Mouse (Mus musculus): ENCODE measurements around the gene Pik3r6. TPM values are rescaled to one million over a fixed set of nuclear protein-coding genes. Genes with fewer than 3 reads are reported as not detected.

Gene Pik3r6
- polyA plus RNA-seq, 1 experiment = 5.4 TPM

GRCm38 (mm10) chr11:68498999-68499699 is 3.7 kb upstream of the Pik3r6 start:
- no peaks in the 10 kb centered on the region for H3K36me3 ChIP-seq (ENCODE audit: control insufficient read depth, insufficient read depth, low read length)
- no peaks in the 10 kb centered on the region; the same call in 1 of the 2 replicates for H3K4me1 ChIP-seq (ENCODE audit: control insufficient read depth, insufficient read depth, low read length)
- H3K27ac ChIP-seq (ENCODE audit: control insufficient read depth, insufficient read depth, low read depth, low read length) = no peak overlapping the region
- no peaks in the 10 kb centered on the region for H3K27me3 ChIP-seq (ENCODE audit: control insufficient read depth, insufficient read depth, low read length)
- no peak for TF ChIP-seq POLR2A (IDR thresholded peaks at IDR 0.05; ENCODE audit: control insufficient read depth, low read depth, low read length)
- TF ChIP-seq CTCF (IDR thresholded peaks at IDR 0.05; ENCODE audit: control insufficient read depth, insufficient read depth, insufficient replicate concordance, low read depth, low read length) = no peak
- no peak overlapping the region for H3K4me3 ChIP-seq (ENCODE audit: control insufficient read depth, low read depth, low read length)

GRCm38 (mm10) chr11:68500949-68501350 is 1.9 kb upstream of the Pik3r6 start:
- Histone ChIP-seq H3K4me3 (ENCODE audit: control insufficient read depth, low read depth, low read length) (no peak overlapping the region), H3K27ac (ENCODE audit: control insufficient read depth, insufficient read depth, low read depth, low read length) (no peak overlapping the region), H3K36me3 (ENCODE audit: control insufficient read depth, insufficient read depth, low read length) (no peaks in the 10 kb centered on the region), H3K4me1 (ENCODE audit: control insufficient read depth, insufficient read depth, low read length) (no peaks in the 10 kb centered on the region), H3K27me3 (ENCODE audit: control insufficient read depth, insufficient read depth, low read length) (no peaks in the 10 kb centered on the region)
- no peak for TF ChIP-seq POLR2A (IDR thresholded peaks at IDR 0.05; ENCODE audit: control insufficient read depth, low read depth, low read length)
- TF ChIP-seq CTCF (IDR thresholded peaks at IDR 0.05; ENCODE audit: control insufficient read depth, insufficient read depth, insufficient replicate concordance, low read depth, low read length) = no peak

- Histone ChIP-seq H3K27me3 (ENCODE audit: control insufficient read depth, insufficient read depth, low read length) (no peaks in the 10 kb centered on the region), H3K4me3 (ENCODE audit: control insufficient read depth, low read depth, low read length) (no peak overlapping the region), H3K36me3 (ENCODE audit: control insufficient read depth, insufficient read depth, low read length) (no peaks in the 10 kb centered on the region), H3K4me1 (ENCODE audit: control insufficient read depth, insufficient read depth, low read length) (no peaks in the 10 kb centered on the region), H3K27ac (ENCODE audit: control insufficient read depth, insufficient read depth, low read depth, low read length) (no peak overlapping the region)
- TF ChIP-seq CTCF (IDR thresholded peaks at IDR 0.05; ENCODE audit: control insufficient read depth, insufficient read depth, insufficient replicate concordance, low read depth, low read length) = no peak
- no peak for TF ChIP-seq POLR2A (IDR thresholded peaks at IDR 0.05; ENCODE audit: control insufficient read depth, low read depth, low read length)
These were observed 411 bp upstream of the Pik3r6 start for GRCm38 (mm10) chr11:68502408-68502807.

- H3K4me3 ChIP-seq (ENCODE audit: control insufficient read depth, low read depth, low read length) = no peak overlapping the region
- no peak overlapping the region for H3K27ac ChIP-seq (ENCODE audit: control insufficient read depth, insufficient read depth, low read depth, low read length)
- no peaks in the 10 kb centered on the region for H3K36me3 ChIP-seq (ENCODE audit: control insufficient read depth, insufficient read depth, low read length)
- no peaks in the 10 kb centered on the region for H3K4me1 ChIP-seq (ENCODE audit: control insufficient read depth, insufficient read depth, low read length)
- no peak for TF ChIP-seq CTCF (IDR thresholded peaks at IDR 0.05; ENCODE audit: control insufficient read depth, insufficient read depth, insufficient replicate concordance, low read depth, low read length)
- TF ChIP-seq POLR2A (IDR thresholded peaks at IDR 0.05; ENCODE audit: control insufficient read depth, low read depth, low read length) = no peak
- no peaks in the 10 kb centered on the region for H3K27me3 ChIP-seq (ENCODE audit: control insufficient read depth, insufficient read depth, low read length)
These were observed 2.1 kb downstream of the Pik3r6 start for GRCm38 (mm10) chr11:68504913-68505312.

GRCm38 (mm10) chr11:68507246-68507645 is 4.4 kb downstream of the Pik3r6 start:
- TF ChIP-seq POLR2A (IDR thresholded peaks at IDR 0.05; ENCODE audit: control insufficient read depth, low read depth, low read length) (no peak), CTCF (IDR thresholded peaks at IDR 0.05; ENCODE audit: control insufficient read depth, insufficient read depth, insufficient replicate concordance, low read depth, low read length) (no peak)
- H3K4me3 ChIP-seq (ENCODE audit: control insufficient read depth, low read depth, low read length) = no peak overlapping the region
- no peaks in the 10 kb centered on the region for H3K4me1 ChIP-seq (ENCODE audit: control insufficient read depth, insufficient read depth, low read length)
- no peak overlapping the region for H3K27ac ChIP-seq (ENCODE audit: control insufficient read depth, insufficient read depth, low read depth, low read length)
- H3K36me3 ChIP-seq (ENCODE audit: control insufficient read depth, insufficient read depth, low read length) = no peaks in the 10 kb centered on the region
- no peaks in the 10 kb centered on the region for H3K27me3 ChIP-seq (ENCODE audit: control insufficient read depth, insufficient read depth, low read length)

- H3K27me3 ChIP-seq (ENCODE audit: control insufficient read depth, insufficient read depth, low read length) = no peaks in the 10 kb centered on the region
- H3K27ac ChIP-seq (ENCODE audit: control insufficient read depth, insufficient read depth, low read depth, low read length) = no peak overlapping the region
- H3K4me1 ChIP-seq (ENCODE audit: control insufficient read depth, insufficient read depth, low read length) = no peaks in the 10 kb centered on the region
- no peaks in the 10 kb centered on the region for H3K36me3 ChIP-seq (ENCODE audit: control insufficient read depth, insufficient read depth, low read length)
- no peak overlapping the region for H3K4me3 ChIP-seq (ENCODE audit: control insufficient read depth, low read depth, low read length)
- no peak for TF ChIP-seq POLR2A (IDR thresholded peaks at IDR 0.05; ENCODE audit: control insufficient read depth, low read depth, low read length)
- no peak for TF ChIP-seq CTCF (IDR thresholded peaks at IDR 0.05; ENCODE audit: control insufficient read depth, insufficient read depth, insufficient replicate concordance, low read depth, low read length)
These were observed 5.8 kb downstream of the Pik3r6 start for GRCm38 (mm10) chr11:68508619-68509018.

GRCm38 (mm10) chr11:68509194-68509593 is 6.4 kb downstream of the Pik3r6 start:
- H3K4me1 ChIP-seq (ENCODE audit: control insufficient read depth, insufficient read depth, low read length) = no peaks in the 10 kb centered on the region
- H3K27ac ChIP-seq (ENCODE audit: control insufficient read depth, insufficient read depth, low read depth, low read length) = no peak overlapping the region
- H3K36me3 ChIP-seq (ENCODE audit: control insufficient read depth, insufficient read depth, low read length) = no peaks in the 10 kb centered on the region
- no peaks in the 10 kb centered on the region for H3K27me3 ChIP-seq (ENCODE audit: control insufficient read depth, insufficient read depth, low read length)
- TF ChIP-seq POLR2A (IDR thresholded peaks at IDR 0.05; ENCODE audit: control insufficient read depth, low read depth, low read length) = no peak
- no peak overlapping the region for H3K4me3 ChIP-seq (ENCODE audit: control insufficient read depth, low read depth, low read length)

Measured in testis, adult 2 months (tissue).